Mouse (Mus musculus) CH12.LX (cell line): ENCODE data around the gene Plekhg6. TPM values are rescaled to one million over a fixed set of nuclear protein-coding genes. Genes with fewer than 3 reads are reported as not detected.

ENCODE experiments used
- DNase-seq: peaks from one replicate; pipeline ENCODE4 v3.0.0-alpha.2; 2013; ENCODE audit errors: extremely low read depth
- H3K27ac ChIP-seq: 2 replicates; pipeline ENCODE4 v1.5.1; 2012; ENCODE audit warnings: low read depth, mild to moderate bottlenecking, control low read depth, moderate library complexity; ENCODE audit not compliant: insufficient read depth
- H3K27me3 ChIP-seq: replicated peaks from 2 replicates; pipeline ENCODE3; 2012; ENCODE audit warnings: inconsistent platforms
- H3K36me3 ChIP-seq, 2 experiments: replicated peaks in 1 of 2; 2 replicates each; pipeline versions ENCODE3 to v1.6.1; 2012; ENCODE audit warnings: inconsistent platforms in 1 of 2, low read length in 1 of 2, mild to moderate bottlenecking in 1 of 2, mixed read lengths in 1 of 2, moderate library complexity in 1 of 2; ENCODE audit not compliant: control insufficient read depth in 1 of 2, insufficient read depth in 1 of 2
- H3K4me1 ChIP-seq, 2 experiments: 2 replicates each; pipeline ENCODE4 v1.6.1; 2012; ENCODE audit warnings: inconsistent platforms in 1 of 2, moderate library complexity in 1 of 2; ENCODE audit not compliant: insufficient read depth in 2 of 2, control insufficient read depth in 1 of 2
- H3K4me2 ChIP-seq: 2 replicates; pipeline ENCODE4 v1.6.1; 2012; ENCODE audit warnings: low read depth, mild to moderate bottlenecking, control low read depth; ENCODE audit not compliant: poor library complexity, insufficient read depth, severe bottlenecking
- H3K4me3 ChIP-seq, 3 experiments: fragments of 150-350 bp in 1 of 3; sonication (generic) in 1 of 3; replicated peaks in 1 of 3; 2 replicates each; pipeline versions ENCODE3 to v1.5.1; 2011 to 2012; ENCODE audit warnings: low read depth in 2 of 3, low read length in 2 of 3, mild to moderate bottlenecking in 2 of 3, moderate library complexity in 2 of 3, control low read depth in 1 of 3, improper control_type of control experiment in 1 of 3, inconsistent platforms in 1 of 3, mixed read lengths in 1 of 3; ENCODE audit not compliant: poor library complexity in 1 of 3
- H3K79me2 ChIP-seq: replicated peaks from 2 replicates; pipeline ENCODE4 v1.6.1; 2012; ENCODE audit warnings: mild to moderate bottlenecking, moderate library complexity; ENCODE audit not compliant: control insufficient read depth, poor library complexity, insufficient read depth, severe bottlenecking; ENCODE audit errors: extremely low read depth
- H3K9ac ChIP-seq: 2 replicates; pipeline ENCODE4 v1.6.1; 2012; ENCODE audit warnings: low read depth, mild to moderate bottlenecking, control low read depth, moderate library complexity; ENCODE audit not compliant: insufficient read depth
- H3K9me3 ChIP-seq: replicated peaks from 2 replicates; pipeline ENCODE3; 2012; ENCODE audit warnings: low read length, inconsistent platforms, mixed read lengths
- BHLHE40 ChIP-seq: IDR thresholded peaks from 2 replicates; pipeline ENCODE4 v1.6.1; 2011; ENCODE audit warnings: mild to moderate bottlenecking, low read depth, low read length, improper control_type of control experiment
- CHD2 ChIP-seq: IDR thresholded peaks from 2 replicates; pipeline ENCODE4 v1.6.1; 2011; ENCODE audit warnings: low read length, improper control_type of control experiment
- CTCF ChIP-seq, 2 experiments: IDR thresholded peaks in 1 of 2; conservative IDR thresholded peaks in 1 of 2; 2 replicates each; pipeline ENCODE4 v1.5.1; 2011 to 2012; ENCODE audit warnings: low read depth in 2 of 2, low read length in 2 of 2, improper control_type of control experiment in 1 of 2, inconsistent platforms in 1 of 2, mild to moderate bottlenecking in 1 of 2, moderate library complexity in 1 of 2
- EP300 ChIP-seq: IDR thresholded peaks from 2 replicates; pipeline ENCODE4 v1.6.1; 2011; ENCODE audit warnings: low read length, improper control_type of control experiment
- GABPA ChIP-seq: IDR thresholded peaks from 2 replicates; pipeline ENCODE4 v1.6.1; 2012; ENCODE audit warnings: low read depth, low read length, improper control_type of control experiment, inconsistent platforms; ENCODE audit not compliant: insufficient replicate concordance
- IRF4 ChIP-seq: IDR thresholded peaks from 2 replicates; pipeline ENCODE4 v1.6.1; 2014; ENCODE audit warnings: low read depth, mild to moderate bottlenecking, inconsistent platforms, low read length, improper control_type of control experiment
- MAFK ChIP-seq: IDR thresholded peaks from 2 replicates; pipeline ENCODE4 v1.6.1; 2011; ENCODE audit warnings: low read length, improper control_type of control experiment; ENCODE audit not compliant: insufficient replicate concordance
- MAZ ChIP-seq: IDR thresholded peaks from 2 replicates; pipeline ENCODE4 v1.6.1; 2012; ENCODE audit warnings: low read depth, mild to moderate bottlenecking, inconsistent platforms, low read length, improper control_type of control experiment, moderate library complexity
- MEF2A ChIP-seq: IDR thresholded peaks from 2 replicates; pipeline ENCODE4 v1.6.1; 2014; ENCODE audit warnings: low read depth, mild to moderate bottlenecking, inconsistent platforms, low read length, improper control_type of control experiment, borderline replicate concordance
- MXI1 ChIP-seq: IDR thresholded peaks from 2 replicates; pipeline ENCODE4 v1.6.1; 2011; ENCODE audit warnings: mild to moderate bottlenecking, low read depth, low read length, improper control_type of control experiment
- NELFE ChIP-seq: IDR thresholded peaks from 2 replicates; pipeline ENCODE4 v1.6.1; 2011; ENCODE audit warnings: low read depth, low read length, improper control_type of control experiment
- POLR2A ChIP-seq: IDR thresholded peaks from 2 replicates; pipeline ENCODE4 v1.6.1; 2011; ENCODE audit warnings: low read depth, mild to moderate bottlenecking, improper control_type of control experiment, low read length
- POLR2AphosphoS2 ChIP-seq: IDR thresholded peaks from 2 replicates; pipeline ENCODE4 v1.6.1; 2011; ENCODE audit warnings: low read depth, low read length, improper control_type of control experiment
- RAD21 ChIP-seq: IDR thresholded peaks from 2 replicates; pipeline ENCODE4 v1.6.1; 2011; ENCODE audit warnings: low read depth, mild to moderate bottlenecking, low read length, improper control_type of control experiment, moderate library complexity
- SMC3 ChIP-seq: IDR thresholded peaks from 2 replicates; pipeline ENCODE4 v1.6.1; 2011; ENCODE audit warnings: low read depth, low read length, improper control_type of control experiment
- TBP ChIP-seq: conservative IDR thresholded peaks from 2 replicates; pipeline ENCODE4 v1.6.1; 2011; ENCODE audit warnings: low read depth, low read length, improper control_type of control experiment
- USF2 ChIP-seq: conservative IDR thresholded peaks from 2 replicates; pipeline ENCODE4 v1.6.1; 2011; ENCODE audit warnings: low read depth, low read length, improper control_type of control experiment
- dilution Hi-C: fragments of 300-500 bp; cut with MboI; formaldehyde crosslinking; loops from 2 replicates; pipeline ENCODE4 v1.14.3; 2020; ENCODE audit warnings: low sequenced_read_pairs; ENCODE audit not compliant: extremely low pct_unique_long_range_greater_than_20kb, extremely low pct_ligation_motif_present
- in situ Hi-C: fragments of 300-500 bp; cut with MboI; formaldehyde crosslinking; loops from 3 replicates; pipeline ENCODE4 v1.14.3; 2019; ENCODE audit warnings: low sequenced_read_pairs, low pct_ligation_motif_present, low pct_unique_long_range_greater_than_20kb, mixed read lengths
- polyA plus RNA-seq: library from polyadenylated mRNA; unstranded; fragments of >175 nt; gene quantifications from 2 replicates; pipeline ENCODE4 v1.2.1, GENCODE M21; 2012; ENCODE audit warnings: low read depth; ENCODE audit not compliant: insufficient read length
- total RNA-seq, 2 experiments: library from RNA; depleted of rRNA; stranded (reverse); fragments of 300-350 nt in 1 of 2; fragments of >200 nt in 1 of 2; gene quantifications; 2 replicates each; pipeline ENCODE4 v1.2.3; 2012 to 2014

Gene Plekhg6
- total RNA-seq (2012; rRNA removed): not detected in 2 replicates
- total RNA-seq (2014; rRNA removed): not detected in 2 replicates
- polyA plus RNA-seq: not detected in 2 replicates

GRCm38 (mm10) chr6:125380372-125381360 lies at the start of gene Plekhg6:
Gene Plekhg6, minus strand, starts transcription at chr6:125380793.
- peaks cover 92% of the 10 kb centered on the region for H3K27me3 ChIP-seq
- no peaks in the 10 kb centered on the region for H3K36me3 ChIP-seq
- peaks cover 0 to 5% of the 10 kb centered on the region in 2 experiments; a peak in 1 of 4 replicates for H3K4me1 ChIP-seq
- no peaks in the 10 kb centered on the region for H3K79me2 ChIP-seq
- in situ Hi-C loops: no loop called here
- H3K9ac ChIP-seq: no peak within 1 kb of the TSS
- H3K9me3 ChIP-seq: no peaks in the 10 kb centered on the region
- no peak within 1 kb of the TSS for H3K4me2 ChIP-seq
- dilution Hi-C loops: no loop called here
- no peak within 1 kb of the TSS for H3K4me3 ChIP-seq
- no peak within 1 kb of the TSS for H3K27ac ChIP-seq
- no peak for DNase-seq
- no peak for TF ChIP-seq BHLHE40
- no peak for TF ChIP-seq IRF4
- TF ChIP-seq POLR2AphosphoS2: no peak

- DNase-seq: no peak
- Histone ChIP-seq H3K9me3 (no peaks in the 10 kb centered on the region), H3K79me2 (no peaks in the 10 kb centered on the region), H3K9ac (no peak overlapping the region)
- in situ Hi-C loops: loop anchor here (5.0 kb wide), 2 partner anchors 48 to 73 kb away; no protein-coding TSS in a partner anchor
- TF ChIP-seq SMC3 (no peak), MAFK (no peak), MAZ (no peak), CTCF (conservative IDR thresholded peaks at IDR 0.05 in 1 of 2, IDR thresholded peaks at IDR 0.05 in 1 of 2; ENCODE audit: low read depth in 2 of 2, low read length in 2 of 2) (no peak), NELFE (no peak), RAD21 (no peak), CHD2 (no peak), EP300 (no peak), TBP (no peak), GABPA (no peak), MXI1 (no peak), USF2 (no peak), POLR2A (no peak), MEF2A (no peak)
- TF ChIP-seq, all 38 proteins: peak for 0
- Histone ChIP-seq H3K4me1 (peaks cover 18 to 45% of the 10 kb centered on the region in 2 experiments), H3K27me3 (peaks cover 3% of the 10 kb centered on the region), H3K36me3 (no peaks in the 10 kb centered on the region), H3K4me3 (no peak overlapping the region), H3K27ac (no peak overlapping the region), H3K4me2 (no peak overlapping the region)
- dilution Hi-C loops: no loop called here
These were observed 49.1 kb upstream of the Plekhg6 start for GRCm38 (mm10) chr6:125429741-125430140.
